Mouse (Mus musculus) embryonic facial prominence, embryonic 12.5 days (tissue): ENCODE data around the gene Homer1. TPM values are rescaled to one million over a fixed set of nuclear protein-coding genes. Genes with fewer than 3 reads are reported as not detected.

Experiments used
- polyA plus RNA-seq: library from polyadenylated mRNA; unstranded; fragments of >200 nt; fragmentation: Nextera tagmentation; extraction: Ambion mirVana; gene quantifications from 2 replicates; pipeline ENCODE4 v1.2.1, GENCODE M21; 2016

Homer1 gene
- polyA plus RNA-seq, 1 experiment from 2014 or later, result 12.2 TPM

Other genes starting within 250 kb of the Homer1 start
- gene Cmya5, start 154.9 kb upstream of the Homer1 start, polyA plus RNA-seq, result 0.11 and 0.14 TPM in 2 replicates
- gene Tent2, start 107.2 kb upstream of the Homer1 start, polyA plus RNA-seq, result 66.7 and 76.4 TPM in 2 replicates
- 10.8 and 13.5 TPM in 2 replicates for gene Jmy, start 200.2 kb downstream of the Homer1 start, polyA plus RNA-seq